Mouse (Mus musculus) heart, postnatal 0 days (tissue): Measurements from ENCODE around the gene Sparc. TPM values are rescaled to one million over a fixed set of nuclear protein-coding genes. Genes with fewer than 3 reads are reported as not detected.

Experiments
- ATAC-seq: fragments of 200-750 bp; cut with Nextera tagmentation; 2 replicates; pipeline ENCODE4 v1.8.0; 2017; ENCODE audit warnings: low read depth, moderate number of reproducible peaks, moderate library complexity; ENCODE audit not compliant: insufficient read depth
- DNase-seq: peaks from one replicate; pipeline ENCODE4 v3.0.0-alpha.2; 2016; ENCODE audit warnings: low spot score
- H3K27ac ChIP-seq: fragments of 300-500 bp; sonication (generic); 2 replicates; pipeline ENCODE4 v1.5.1; 2014; ENCODE audit warnings: low read depth, mild to moderate bottlenecking
- H3K27me3 ChIP-seq: fragments of 300-500 bp; sonication (generic); 2 replicates; pipeline ENCODE4 v1.6.1; 2014; ENCODE audit warnings: low read length, mixed read lengths; ENCODE audit not compliant: control insufficient read depth, insufficient read depth
- H3K36me3 ChIP-seq: fragments of 300-500 bp; sonication (generic); replicated peaks from 2 replicates; pipeline ENCODE4 v1.6.1; 2014; ENCODE audit warnings: low read length, mixed read lengths; ENCODE audit not compliant: control insufficient read depth, insufficient read depth
- H3K4me1 ChIP-seq: fragments of 300-500 bp; sonication (generic); 2 replicates; pipeline ENCODE4 v1.6.1; 2014; ENCODE audit warnings: antibody characterized with exemption; ENCODE audit not compliant: control insufficient read depth, insufficient read depth
- H3K4me2 ChIP-seq: fragments of 300-500 bp; sonication (generic); 2 replicates; pipeline ENCODE4 v1.6.1; 2014; ENCODE audit warnings: low read depth, mild to moderate bottlenecking, low read length, moderate library complexity
- H3K4me3 ChIP-seq: fragments of 300-500 bp; sonication (generic); 2 replicates; pipeline ENCODE4 v1.5.1; 2014; ENCODE audit warnings: low read depth, low read length
- H3K9ac ChIP-seq: fragments of 300-500 bp; sonication (generic); replicated peaks from 2 replicates; pipeline ENCODE4 v1.6.1; 2014; ENCODE audit warnings: low read depth, low read length, mixed read lengths
- H3K9me3 ChIP-seq: fragments of 300-500 bp; sonication (generic); replicated peaks from 2 replicates; pipeline ENCODE4 v1.6.1; 2016; ENCODE audit warnings: low read length; ENCODE audit not compliant: control insufficient read depth
- CTCF ChIP-seq: IDR thresholded peaks from 2 replicates; pipeline ENCODE4 v1.5.1; 2016; ENCODE audit warnings: antibody characterized with exemption, control low read depth, low read depth
- EP300 ChIP-seq: IDR thresholded peaks from 2 replicates; pipeline ENCODE4 v1.6.1; 2016; ENCODE audit warnings: antibody characterized with exemption, low read depth
- whole genome bisulfite sequencing: fragments of 180-500 bp; shearing (Covaris S2); extraction: QIAGEN DNeasy Blood & Tissue Kit; methylation state at CpG from one replicate; pipeline ENCODE4 v1.1.7; 2014; 5-methylcytosine and 5-hydroxymethylcytosine counted together
- polyA plus RNA-seq: library from polyadenylated mRNA; unstranded; fragments of >200 nt; fragmentation: Nextera tagmentation; extraction: Ambion mirVana; gene quantifications from 2 replicates; pipeline ENCODE4 v1.2.1, GENCODE M21; 2015
- total RNA-seq: library from RNA; depleted of rRNA; stranded (reverse); fragments of >200 nt; gene quantifications from 2 replicates; pipeline ENCODE4 v1.2.3, GENCODE M21; 2014; ENCODE audit warnings: low replicate concordance; rRNA removed

The Sparc gene
- total and polyA plus RNA-seq, 2 experiments from 2014 or later: 887 to 1,674 TPM

DNA sequence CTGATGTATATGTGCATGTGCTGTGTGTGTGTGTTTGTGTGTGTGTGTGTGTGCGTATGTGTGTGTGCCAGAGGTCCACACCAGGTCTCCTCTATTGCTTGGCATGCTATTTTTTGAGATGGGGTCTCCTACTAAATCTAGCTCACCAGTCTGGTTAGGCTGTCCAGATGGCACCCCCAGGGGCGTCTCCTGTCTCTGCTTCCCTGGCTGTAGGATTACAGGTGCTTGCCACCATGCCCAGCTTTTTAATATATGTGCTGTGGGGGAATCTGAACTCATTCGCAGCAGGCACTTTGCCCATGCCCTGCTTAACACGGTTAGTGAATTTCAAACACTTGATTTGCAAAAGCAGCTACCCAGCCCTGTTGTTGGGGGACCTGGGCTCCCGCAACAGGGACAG is 57.1 kb downstream of the Sparc start:
- Histone ChIP-seq H3K27me3 (no peaks in the 10 kb centered on the region), H3K9ac (no peak overlapping the region), H3K4me1 (0 out of 2 replicates have a peak, but pooled peaks cover 4% of the 10 kb centered on the region), H3K9me3 (no peaks in the 10 kb centered on the region), H3K27ac (no peak overlapping the region), H3K36me3 (no peaks in the 10 kb centered on the region), H3K4me2 (no peak overlapping the region), H3K4me3 (no peak overlapping the region)
- TF ChIP-seq EP300 (no peak), CTCF (no peak)
- WGBS: 82% methylated on average over 5 of the region's 5 CpGs
- no peak for DNase-seq
- ATAC-seq: no peak

DNA sequence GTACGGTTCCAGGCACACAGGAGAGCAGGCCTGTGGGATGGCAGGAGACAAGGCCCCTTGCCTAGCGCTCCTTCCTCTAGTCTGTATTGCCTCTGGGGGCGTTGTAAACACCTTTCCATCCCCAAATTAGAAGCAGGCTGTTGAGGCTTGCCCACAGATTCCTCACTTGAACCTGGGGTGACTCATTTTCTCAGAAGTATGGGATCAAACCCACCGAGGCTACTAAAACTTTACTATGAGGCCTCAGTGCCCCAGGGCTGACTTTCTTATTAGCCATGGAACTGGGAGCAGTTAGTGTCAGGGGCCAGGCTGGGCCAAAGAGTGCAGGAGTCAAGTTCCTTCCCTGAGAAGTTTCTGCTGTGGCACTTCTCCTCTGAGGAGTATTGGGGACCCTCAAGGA is 57.7 kb downstream of the Sparc start:
- DNase-seq (no peak), ATAC-seq (no peak)
- Histone ChIP-seq H3K27ac (no peak overlapping the region), H3K27me3 (no peaks in the 10 kb centered on the region), H3K4me2 (no peak overlapping the region), H3K36me3 (no peaks in the 10 kb centered on the region), H3K9ac (no peak overlapping the region), H3K4me3 (no peak overlapping the region), H3K9me3 (no peaks in the 10 kb centered on the region), H3K4me1 (0 out of 2 replicates have a peak, but pooled peaks cover 4% of the 10 kb centered on the region)
- TF ChIP-seq CTCF: no peak
- 66% methylated on average over 4 of the region's 4 CpGs for WGBS

- TF ChIP-seq CTCF (no peak), EP300 (no peak)
- H3K9ac ChIP-seq: no peak overlapping the region
- no peak overlapping the region for H3K27ac ChIP-seq
- H3K9me3 ChIP-seq: no peaks in the 10 kb centered on the region
- ATAC-seq (no peak), DNase-seq (no peak)
- H3K4me1 ChIP-seq: 0 out of 2 replicates have a peak, but pooled peaks cover 4% of the 10 kb centered on the region
- no peaks in the 10 kb centered on the region for H3K27me3 ChIP-seq
- no peaks in the 10 kb centered on the region for H3K36me3 ChIP-seq
- no peak overlapping the region for H3K4me3 ChIP-seq
- no peak overlapping the region for H3K4me2 ChIP-seq
- 79% methylated on average over 3 of the region's 3 CpGs for WGBS
These were observed 58.3 kb downstream of the Sparc start for GRCm38 (mm10) chr11:55364662-55365061.

GRCm38 (mm10) chr11:55358094-55358783 is 64.7 kb downstream of the Sparc start:
- H3K4me2 ChIP-seq: peak overlapping the region; percentile 34

GRCm38 (mm10) chr11:55356846-55357245 is 66.1 kb downstream of the Sparc start:
- Histone ChIP-seq H3K27ac (no peak overlapping the region), H3K27me3 (no peaks in the 10 kb centered on the region), H3K36me3 (no peaks in the 10 kb centered on the region), H3K4me2 (no peak overlapping the region), H3K9me3 (no peaks in the 10 kb centered on the region), H3K4me3 (no peak overlapping the region), H3K4me1 (peaks cover 6% of the 10 kb centered on the region; the same call in 1 of the 2 replicates), H3K9ac (no peak overlapping the region)
- DNase-seq (no peak), ATAC-seq (no peak)
- TF ChIP-seq CTCF: no peak
- TF ChIP-seq EP300: no peak
- 85% methylated on average over 2 of the region's 2 CpGs for WGBS

More at GRCm38 (mm10) chr11:55358094-55358783, 64.7 kb downstream of the Sparc start:
- Histone ChIP-seq H3K4me3 (no peak overlapping the region), H3K9ac (no peak overlapping the region), H3K27ac (no peak overlapping the region), H3K36me3 (no peaks in the 10 kb centered on the region), H3K4me1 (peaks cover 6% of the 10 kb centered on the region; the same call in 1 of the 2 replicates), H3K9me3 (no peaks in the 10 kb centered on the region), H3K27me3 (no peaks in the 10 kb centered on the region)
- ATAC-seq (peak; percentile 69), DNase-seq (peak; percentile 28)
- TF ChIP-seq CTCF (no peak), EP300 (no peak)
- WGBS: 40% methylated on average over 15 of the region's 15 CpGs

Other genes with a start within 250 kb of the Sparc start
- 2.5 and 10.2 TPM in 2 replicates for gene Slc36a2, start 238.1 kb downstream of the Sparc start, total RNA-seq
- 6.6 and 7.0 TPM in 2 replicates for gene Slc36a2, start 238.1 kb downstream of the Sparc start, polyA plus RNA-seq
- gene Slc36a1, start 218.8 kb downstream of the Sparc start, total RNA-seq: 6.9 and 7.8 TPM in 2 replicates
- 0.71 and 1.00 TPM in 2 replicates for gene Slc36a1, start 218.8 kb downstream of the Sparc start, polyA plus RNA-seq
- gene Fat2, start 86.6 kb downstream of the Sparc start, total RNA-seq: 1.1 TPM in 1 of 2 replicates, not detected in the other
- 0.01 TPM in 1 of 2 replicates, not detected in the other for gene Fat2, start 86.6 kb downstream of the Sparc start, polyA plus RNA-seq
- 262 and 340 TPM in 2 replicates for gene Atox1, start 38.1 kb upstream of the Sparc start, total RNA-seq
- gene Atox1, start 38.1 kb upstream of the Sparc start, polyA plus RNA-seq: 346 and 351 TPM in 2 replicates
- gene G3bp1, start 46.5 kb upstream of the Sparc start, total RNA-seq: 48.5 and 70.6 TPM in 2 replicates
- gene G3bp1, start 46.5 kb upstream of the Sparc start, polyA plus RNA-seq: 58.0 and 59.4 TPM in 2 replicates
- gene Glra1, start 185.0 kb upstream of the Sparc start, total RNA-seq: not detected in 2 replicates
- gene Glra1, start 185.0 kb upstream of the Sparc start, polyA plus RNA-seq: not detected in 2 replicates